Mouse (Mus musculus): Measurements from ENCODE around the gene Tbc1d2. TPM values are rescaled to one million over a fixed set of nuclear protein-coding genes. Genes with fewer than 3 reads are reported as not detected.
A peak's percentile ranks its signal among the peaks of the same experiment; 100 is the strongest.
"Not testable (repeated sequence)": the region's sequence is repeated elsewhere in the genome, so short reads cannot be mapped to it uniquely, and the experiment has no call there.

Gene Tbc1d2
- total RNA-seq, 2 experiments from 2014 or later = 1.2 to 1.5 TPM

GRCm38 (mm10) chr4:46611181-46611580, 38.8 kb downstream of the Tbc1d2 start:
- intact Hi-C loops (cut with DNase I) = loop anchor here (1.0 to 5.0 kb wide), 2 partner anchors 46 to 426 kb away; no protein-coding TSS in a partner anchor
- peak; percentile 26 for DNase-seq (ENCODE audit: low spot score)

DNA sequence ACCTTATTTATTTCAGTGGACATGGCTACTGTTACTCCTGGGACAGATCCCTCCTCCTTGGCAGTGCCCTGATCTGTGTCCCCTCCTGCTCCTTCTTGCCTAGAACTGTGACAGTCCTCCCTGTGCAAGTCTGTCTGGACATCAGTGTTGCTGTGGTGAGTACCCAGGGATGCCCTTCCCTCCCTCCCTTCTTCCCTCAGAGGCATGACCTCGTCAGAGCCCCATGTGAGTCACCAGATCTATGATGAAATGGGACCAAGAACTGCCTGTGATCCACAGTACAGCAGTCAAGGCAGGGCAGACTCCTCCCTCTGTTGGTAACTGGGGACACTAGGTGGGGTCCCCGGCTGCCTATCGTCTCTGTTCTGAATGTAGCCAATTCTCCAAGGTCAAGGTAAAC, 42.4 kb downstream of the Tbc1d2 start:
- no peak for DNase-seq (ENCODE audit: low spot score)
- intact Hi-C loops (cut with DNase I) = no loop called here

GRCm38 (mm10) chr4:46605451-46605850, 44.6 kb downstream of the Tbc1d2 start:
- intact Hi-C loops (cut with DNase I) = no loop called here
- DNase-seq (ENCODE audit: low spot score) = no peak

- intact Hi-C loops (cut with DNase I) = loop anchor here (5.0 kb wide), 1 partner anchor 70 kb away; no protein-coding TSS in a partner anchor
- no peak for DNase-seq (ENCODE audit: low spot score)
These were observed 47.3 kb downstream of the Tbc1d2 start for GRCm38 (mm10) chr4:46602704-46603103.

DNA sequence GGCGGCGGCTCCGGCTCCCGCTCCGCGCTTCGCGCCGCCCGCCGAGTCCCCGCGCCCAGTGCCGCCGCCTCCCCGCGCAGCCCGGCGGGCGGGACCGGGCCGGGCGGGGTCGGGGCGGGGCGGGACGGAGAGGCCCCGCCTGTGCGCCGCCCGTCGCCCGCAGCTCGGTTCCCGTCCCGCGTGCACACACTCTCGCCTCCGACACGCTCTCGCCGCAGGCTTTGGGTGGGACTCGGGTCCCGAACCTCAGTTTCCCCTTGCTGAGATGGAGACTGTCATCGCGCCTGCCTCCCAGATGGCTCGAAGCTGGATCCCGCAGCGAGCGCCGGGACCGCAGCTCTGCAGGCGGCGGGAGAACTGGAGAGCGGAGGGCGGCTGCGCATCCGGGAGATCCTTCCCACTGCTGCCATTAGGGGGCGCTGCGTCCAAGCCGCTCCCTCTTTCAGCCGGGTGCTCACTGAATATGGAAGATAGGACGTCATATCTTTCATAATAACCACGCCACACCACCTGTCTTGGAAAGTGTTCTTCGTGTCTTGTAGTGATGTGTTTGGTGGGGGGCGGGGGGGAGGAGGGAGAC, 48.1 kb downstream of the Tbc1d2 start, which contains the start of gene Coro2a:
Coro2a (minus strand) TSS at position 359 of the 580 bp plus-strand sequence.
- intact Hi-C loops (cut with DNase I) = loop anchor here (5.0 kb wide), 1 partner anchor 70 kb away; no protein-coding TSS in a partner anchor
- DNase-seq (ENCODE audit: low spot score) = peak; percentile 40

DNA sequence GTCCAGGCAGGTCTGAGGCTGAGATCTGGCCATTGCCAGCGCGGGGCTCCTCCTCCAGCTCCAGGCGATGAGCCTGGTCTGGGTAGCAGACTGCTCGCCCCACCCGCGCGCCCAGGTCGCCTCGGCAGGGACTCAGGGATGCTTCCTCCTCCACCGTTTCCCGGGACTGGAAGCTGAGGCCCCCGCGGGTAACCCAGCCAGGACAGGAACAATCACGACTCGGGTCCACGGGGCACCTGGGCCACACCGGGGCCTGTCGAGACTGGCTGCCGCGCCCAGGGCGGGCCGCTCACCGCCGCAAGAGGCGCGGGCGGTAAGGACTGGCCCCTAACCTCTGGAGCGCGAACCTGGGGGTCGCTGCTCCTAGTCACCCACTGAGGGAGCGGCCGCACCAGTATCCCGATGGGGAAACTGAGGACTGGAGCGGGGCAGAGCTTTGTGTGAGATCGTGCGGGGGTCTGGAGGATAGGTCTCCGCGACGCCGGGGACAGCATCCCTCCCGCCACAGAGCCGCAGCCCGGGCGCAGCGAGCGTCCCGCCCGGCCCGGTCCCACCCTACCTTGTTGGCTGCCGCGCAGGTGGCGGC, 48.7 kb downstream of the Tbc1d2 start:
- DNase-seq (ENCODE audit: low spot score) = no peak
- intact Hi-C loops (cut with DNase I) = loop anchor here (5.0 kb wide), 1 partner anchor 69 kb away; no protein-coding TSS in a partner anchor

GRCm38 (mm10) chr4:46600473-46601257, 49.3 kb downstream of the Tbc1d2 start:
- intact Hi-C loops (cut with DNase I) = loop anchor here (5.0 kb wide), 1 partner anchor 68 kb away; no protein-coding TSS in a partner anchor
- no peak for DNase-seq (ENCODE audit: low spot score)

DNA sequence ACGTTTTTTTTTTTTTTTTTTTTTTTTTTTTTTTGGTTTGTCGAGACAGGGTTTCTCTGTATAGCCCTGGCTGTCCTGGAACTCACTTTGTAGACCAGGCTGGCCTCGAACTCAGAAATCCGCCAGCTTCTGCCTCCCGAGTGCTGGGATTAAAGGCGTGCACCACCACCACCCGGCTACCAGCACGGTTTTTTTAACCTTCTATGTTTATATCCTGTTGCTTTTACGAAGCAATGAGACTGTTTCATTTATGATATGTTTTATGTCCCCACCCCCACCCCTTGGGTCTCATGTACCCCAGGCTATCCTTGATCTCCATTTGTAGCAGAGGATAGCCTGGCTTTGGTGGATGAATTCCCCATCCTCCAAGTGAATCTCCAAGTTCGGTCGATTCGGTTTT, 50.4 kb downstream of the Tbc1d2 start:
- DNase-seq (ENCODE audit: low spot score) = not testable (repeated sequence)
- intact Hi-C loops (cut with DNase I) = loop anchor here (5.0 kb wide), 1 partner anchor 67 kb away; no protein-coding TSS in a partner anchor

DNA sequence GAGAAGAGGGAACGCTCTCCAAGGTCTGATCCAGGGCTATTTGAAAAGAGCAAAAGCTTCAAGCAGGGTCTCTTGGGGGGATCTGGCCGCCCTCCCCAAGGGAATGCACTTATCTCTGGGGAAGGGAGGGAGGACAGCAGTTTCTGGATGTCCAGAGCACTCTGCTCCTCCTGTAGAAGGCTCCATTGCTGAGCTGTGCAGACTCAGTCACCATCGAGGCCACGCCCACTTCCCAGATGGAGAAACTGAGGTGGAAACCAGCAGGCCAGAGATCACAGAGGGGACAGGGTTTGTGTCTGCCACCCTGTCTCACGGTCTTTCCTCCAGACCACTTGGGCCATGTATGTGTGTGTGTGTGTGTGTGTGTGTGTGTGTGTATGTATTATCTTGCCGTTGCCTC, 51.0 kb downstream of the Tbc1d2 start:
- DNase-seq (ENCODE audit: low spot score) = no peak
- intact Hi-C loops (cut with DNase I) = no loop called here

DNA sequence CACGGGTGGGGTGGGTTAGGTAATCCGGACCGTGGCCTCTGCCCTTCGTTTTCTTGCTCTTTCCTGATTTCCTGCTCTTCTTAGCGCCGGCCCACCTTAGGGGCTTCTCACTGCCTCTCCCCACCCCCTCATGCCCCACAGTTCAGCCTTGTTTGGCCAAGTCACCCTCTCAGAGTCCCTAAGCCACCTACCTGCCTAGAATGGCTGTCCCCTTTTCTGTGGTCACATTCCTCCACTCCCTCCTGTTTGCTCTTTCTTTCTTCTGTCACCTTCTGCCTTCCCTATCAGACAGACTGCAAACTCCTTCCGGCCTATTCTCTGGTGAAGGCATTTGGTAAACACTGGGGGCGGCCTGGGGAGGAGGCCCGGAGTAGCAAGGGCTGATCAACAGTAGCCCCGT, 51.9 kb downstream of the Tbc1d2 start:
- intact Hi-C loops (cut with DNase I) = no loop called here
- DNase-seq (ENCODE audit: low spot score) = no peak

DNA sequence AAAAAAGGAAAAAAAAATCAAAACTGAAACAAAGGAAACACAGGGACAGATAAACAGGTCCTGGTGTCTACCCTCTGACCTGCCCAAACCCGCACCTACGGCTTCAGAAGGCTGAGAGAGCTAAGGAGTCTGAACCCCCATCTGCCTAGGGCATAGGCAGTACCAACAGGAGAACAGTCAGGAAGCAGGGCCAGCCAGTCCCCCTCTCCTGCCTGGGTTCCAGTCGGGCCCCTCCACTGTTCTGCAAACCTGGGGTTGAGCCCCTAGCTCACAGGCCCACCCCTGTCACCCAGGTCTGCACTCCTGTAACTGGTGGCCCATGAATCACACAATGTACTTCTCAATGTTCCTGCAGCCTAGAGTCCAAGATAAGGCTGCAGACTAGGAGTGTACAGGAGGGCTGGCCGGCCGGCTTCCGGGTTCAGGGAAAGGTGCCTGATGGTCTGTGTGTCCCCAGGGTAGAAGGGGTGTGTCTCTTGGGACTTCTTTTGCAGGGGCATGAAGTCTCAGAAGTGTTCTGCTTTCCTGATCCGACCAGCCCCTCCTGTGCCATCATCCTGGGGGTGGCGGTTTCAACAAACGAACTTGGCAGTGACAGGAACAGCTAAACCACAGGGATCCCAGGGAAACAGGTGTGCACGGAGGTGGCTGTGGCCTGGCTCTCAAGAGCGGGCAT, 52.6 kb downstream of the Tbc1d2 start:
- intact Hi-C loops (cut with DNase I) = no loop called here
- no peak for DNase-seq (ENCODE audit: low spot score)

- intact Hi-C loops (cut with DNase I) = no loop called here
- DNase-seq (ENCODE audit: low spot score) = no peak
These were observed 53.6 kb downstream of the Tbc1d2 start for GRCm38 (mm10) chr4:46596398-46596797.

DNA sequence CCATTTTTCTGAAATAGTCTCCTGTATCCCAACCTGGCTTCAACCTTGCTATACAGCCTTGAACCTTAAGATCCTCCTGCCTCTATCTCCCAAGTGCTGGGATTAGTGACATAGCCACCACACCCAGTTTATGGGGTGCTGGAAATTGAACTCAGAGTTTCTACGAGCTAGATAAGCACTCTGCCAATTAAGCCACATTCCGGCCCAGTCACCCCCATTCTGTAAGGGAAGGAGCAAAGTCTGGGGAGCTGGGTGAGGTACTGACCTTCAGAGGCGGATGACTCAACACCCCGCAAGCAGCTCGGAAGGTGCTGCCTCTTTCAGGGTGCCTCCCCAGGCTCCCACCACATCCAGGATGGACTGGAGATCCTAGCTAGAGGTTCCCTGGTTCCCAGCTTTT, 55.9 kb downstream of the Tbc1d2 start:
- intact Hi-C loops (cut with DNase I) = no loop called here
- peak; percentile 0 for DNase-seq (ENCODE audit: low spot score)

DNA sequence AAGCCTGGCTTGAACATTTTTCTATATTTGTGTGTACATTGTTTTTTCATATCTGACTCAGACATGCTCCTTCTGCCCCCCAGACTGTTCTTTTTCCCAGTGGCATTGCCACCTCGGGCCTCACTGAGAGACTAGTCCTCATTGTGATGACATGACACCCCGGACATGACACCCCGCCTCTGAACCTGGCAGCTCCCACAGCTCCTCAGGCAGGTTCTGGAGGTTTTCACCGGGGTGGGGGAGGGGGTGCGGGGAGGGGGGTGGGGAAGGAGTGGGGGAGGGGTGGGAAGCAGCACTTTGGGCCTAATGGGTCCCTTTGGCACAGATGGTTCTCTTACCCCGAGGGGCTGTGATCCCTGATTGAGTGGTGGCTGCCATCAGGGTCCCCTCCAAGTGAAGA, 56.5 kb downstream of the Tbc1d2 start:
- DNase-seq (ENCODE audit: low spot score) = no peak
- intact Hi-C loops (cut with DNase I) = no loop called here

DNA sequence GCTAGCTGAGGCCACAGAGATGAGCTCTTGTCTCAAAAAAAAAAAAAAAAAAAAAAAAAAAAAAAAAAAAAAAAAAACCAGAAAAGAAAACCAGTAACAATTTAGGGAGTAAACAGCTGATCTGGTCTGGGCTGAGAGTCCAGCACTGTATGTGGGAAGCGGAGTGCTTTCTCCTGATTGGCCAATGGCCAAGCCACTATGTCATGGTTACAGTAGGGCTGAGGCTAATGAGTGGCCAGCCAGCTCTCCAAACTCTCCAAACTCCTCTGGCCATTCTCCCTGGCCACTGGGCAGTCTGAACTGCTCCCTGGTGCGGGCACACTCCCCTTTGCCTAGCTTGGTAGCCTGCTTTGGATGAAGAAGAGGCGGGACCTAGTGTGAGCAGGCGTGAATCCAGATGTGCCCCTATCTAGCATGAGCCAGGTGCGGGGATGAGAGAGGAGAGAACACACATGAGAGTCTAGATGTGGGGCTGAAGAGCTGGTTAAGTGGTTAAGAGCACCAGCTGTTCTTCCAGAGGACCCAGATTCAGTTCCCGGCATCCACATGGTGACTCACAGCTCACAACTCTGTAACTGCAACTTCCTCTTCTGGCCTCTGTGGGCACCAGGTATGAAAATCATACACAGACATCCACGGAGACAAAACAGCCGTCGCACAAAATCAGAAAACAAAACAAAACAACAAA, 58.0 kb downstream of the Tbc1d2 start:
- intact Hi-C loops (cut with DNase I) = no loop called here
- DNase-seq (ENCODE audit: low spot score) = peak; percentile 0

GRCm38 (mm10) chr4:46590810-46591209, 59.2 kb downstream of the Tbc1d2 start:
- intact Hi-C loops (cut with DNase I) = no loop called here
- no peak for DNase-seq (ENCODE audit: low spot score)

- DNase-seq (ENCODE audit: low spot score) = no peak
- intact Hi-C loops (cut with DNase I) = no loop called here
These were observed 59.9 kb downstream of the Tbc1d2 start for GRCm38 (mm10) chr4:46589946-46590684.

- peak; percentile 0 for DNase-seq (ENCODE audit: low spot score)
These were observed 60.9 kb downstream of the Tbc1d2 start for GRCm38 (mm10) chr4:46589151-46589550.

GRCm38 (mm10) chr4:46586473-46586872, 63.5 kb downstream of the Tbc1d2 start:
- DNase-seq (ENCODE audit: low spot score) = peak; percentile 0
- intact Hi-C loops (cut with DNase I) = no loop called here

More at GRCm38 (mm10) chr4:46589151-46589550, 60.9 kb downstream of the Tbc1d2 start:
- intact Hi-C loops (cut with DNase I) = no loop called here
